Mouse (Mus musculus) stomach, embryonic 15.5 days (tissue): Measurements from ENCODE around the gene Acsl5. TPM values are rescaled to one million over a fixed set of nuclear protein-coding genes. Genes with fewer than 3 reads are reported as not detected.

Experiments
- ATAC-seq: fragments of 200-750 bp; cut with Nextera tagmentation; 2 replicates; pipeline ENCODE4 v1.8.0; 2017; ENCODE audit warnings: low read depth, moderate number of reproducible peaks, moderate TSS enrichment; ENCODE audit not compliant: insufficient read depth, low FRiP score
- H3K27ac ChIP-seq: fragments of 300-500 bp; sonication (generic); 2 replicates; pipeline ENCODE4 v1.5.1; 2015; ENCODE audit warnings: mild to moderate bottlenecking, inconsistent platforms
- H3K27me3 ChIP-seq: fragments of 300-500 bp; sonication (generic); replicated peaks from 2 replicates; pipeline ENCODE4 v1.6.1; 2015; ENCODE audit warnings: inconsistent platforms
- H3K36me3 ChIP-seq: fragments of 300-500 bp; sonication (generic); 2 replicates; pipeline ENCODE4 v1.6.1; 2015; ENCODE audit warnings: inconsistent platforms
- H3K4me1 ChIP-seq: fragments of 300-500 bp; sonication (generic); 2 replicates; pipeline ENCODE4 v1.6.1; 2015; ENCODE audit warnings: inconsistent platforms
- H3K4me2 ChIP-seq: fragments of 300-500 bp; sonication (generic); 2 replicates; pipeline ENCODE4 v1.6.1; 2015; ENCODE audit warnings: mild to moderate bottlenecking, inconsistent platforms
- H3K4me3 ChIP-seq: fragments of 300-500 bp; sonication (generic); replicated peaks from 2 replicates; pipeline ENCODE4 v1.5.1; 2015; ENCODE audit warnings: inconsistent platforms
- H3K9ac ChIP-seq: fragments of 300-500 bp; sonication (generic); 2 replicates; pipeline ENCODE4 v1.6.1; 2015; ENCODE audit warnings: inconsistent platforms
- H3K9me3 ChIP-seq: fragments of 300-500 bp; sonication (generic); 2 replicates; pipeline ENCODE4 v1.6.1; 2016; ENCODE audit warnings: inconsistent platforms
- WGBS: fragments of 180-500 bp; shearing (Covaris S2); methylation state at CpG from one replicate; pipeline ENCODE4 v1.1.7; 2015; 5-methylcytosine and 5-hydroxymethylcytosine counted together
- polyA plus RNA-seq: library from polyadenylated mRNA; unstranded; fragments of >200 nt; fragmentation: Nextera tagmentation; extraction: Ambion mirVana; gene quantifications from 2 replicates; pipeline ENCODE4 v1.2.1, GENCODE M21; 2015

Gene Acsl5
- polyA plus RNA-seq, 1 experiment from 2014 or later, result 116 TPM

DNA sequence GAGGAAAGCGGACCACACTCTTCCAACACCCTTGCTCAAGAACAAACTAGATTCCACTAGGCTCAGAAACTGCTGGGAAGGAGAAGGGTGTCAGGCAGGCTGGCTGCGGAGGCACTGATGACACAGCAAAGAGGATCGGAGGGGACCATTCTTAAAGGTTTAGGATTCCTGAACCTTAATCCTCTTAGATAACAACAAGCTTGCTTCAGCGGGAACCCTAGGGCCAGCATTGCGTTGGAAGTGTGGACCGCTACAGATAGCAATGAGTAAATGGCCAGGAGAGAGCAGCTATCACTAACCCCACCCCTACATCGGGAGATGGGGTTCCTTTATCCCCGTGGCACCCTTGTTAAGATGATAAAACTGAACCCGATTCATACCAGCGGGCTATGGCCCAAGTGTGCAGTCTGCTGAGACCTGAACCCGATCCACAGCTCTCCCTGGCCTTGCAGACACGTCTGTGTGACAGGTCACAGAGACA lies 33.0 kb upstream of the Acsl5 start:
- peaks cover 13% of the 10 kb centered on the region; the same call in 1 of the 2 replicates for H3K4me1 ChIP-seq
- H3K4me2 ChIP-seq, result peak overlapping the region; percentile 58
- H3K27me3 ChIP-seq, result no peaks in the 10 kb centered on the region
- peak overlapping the region; percentile 45 for H3K4me3 ChIP-seq
- peak overlapping the region; percentile 60 for H3K27ac ChIP-seq
- WGBS, result 20% methylated on average over 12 of the region's 12 CpGs
- no peaks in the 10 kb centered on the region for H3K36me3 ChIP-seq
- H3K9me3 ChIP-seq, result no peaks in the 10 kb centered on the region
- ATAC-seq, result peak; percentile 79
- no peak overlapping the region for H3K9ac ChIP-seq

DNA sequence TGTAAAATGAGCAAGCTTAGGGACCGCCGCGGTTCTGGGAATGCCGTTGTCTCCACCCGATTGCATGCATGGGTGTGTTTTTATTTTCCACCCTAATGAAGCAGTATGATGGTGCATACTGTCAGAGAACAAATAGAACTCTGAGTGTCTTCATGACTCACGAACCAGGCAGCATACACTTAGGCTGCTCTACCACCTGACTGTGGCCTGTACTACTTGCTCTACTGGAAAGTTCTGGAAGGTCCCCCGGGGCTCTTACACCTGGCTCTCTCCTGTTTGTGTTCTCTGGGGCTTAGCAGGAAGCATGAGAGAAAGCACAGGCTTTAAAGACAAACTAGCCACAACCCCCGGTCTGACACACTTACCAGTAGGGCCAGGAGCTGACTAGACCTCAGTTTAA lies 32.4 kb upstream of the Acsl5 start:
- no peaks in the 10 kb centered on the region for H3K36me3 ChIP-seq
- H3K4me1 ChIP-seq, result peaks cover 12% of the 10 kb centered on the region; the same call in 1 of the 2 replicates
- H3K27me3 ChIP-seq, result no peaks in the 10 kb centered on the region
- peak overlapping the region; percentile 58 for H3K4me2 ChIP-seq
- H3K27ac ChIP-seq, result peak overlapping the region; percentile 60
- no peak overlapping the region for H3K9ac ChIP-seq
- H3K9me3 ChIP-seq, result no peaks in the 10 kb centered on the region
- no peak overlapping the region for H3K4me3 ChIP-seq
- no peak for ATAC-seq
- WGBS, result 63% methylated on average over 8 of the region's 8 CpGs

DNA sequence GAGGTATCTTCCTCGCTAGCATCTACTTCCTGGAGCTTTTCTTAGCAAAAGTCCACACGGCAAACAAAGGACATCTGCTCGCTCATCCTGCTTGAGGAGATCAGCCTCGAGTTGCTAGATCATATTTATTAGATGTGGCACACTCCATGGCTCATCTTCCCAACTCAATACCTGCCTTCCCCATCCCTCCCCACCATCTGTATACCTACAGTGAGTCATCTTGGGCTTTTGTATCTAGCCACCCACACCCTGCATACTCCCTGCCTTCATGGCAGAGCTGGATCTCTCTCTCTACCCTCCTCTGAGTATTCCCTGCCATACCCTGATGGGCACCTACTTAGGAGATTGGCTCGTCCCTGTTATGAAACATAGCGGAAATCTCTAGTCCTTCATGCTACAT lies 30.5 kb upstream of the Acsl5 start:
- H3K36me3 ChIP-seq, result no peaks in the 10 kb centered on the region
- no peaks in the 10 kb centered on the region for H3K27me3 ChIP-seq
- peaks cover 10% of the 10 kb centered on the region; the same call in 1 of the 2 replicates for H3K4me1 ChIP-seq
- H3K9ac ChIP-seq, result no peak overlapping the region
- H3K27ac ChIP-seq, result no peak overlapping the region
- WGBS, result 77% methylated on average over 6 of the region's 6 CpGs
- H3K4me3 ChIP-seq, result no peak overlapping the region
- H3K4me2 ChIP-seq, result no peak overlapping the region
- no peaks in the 10 kb centered on the region for H3K9me3 ChIP-seq
- no peak for ATAC-seq

DNA sequence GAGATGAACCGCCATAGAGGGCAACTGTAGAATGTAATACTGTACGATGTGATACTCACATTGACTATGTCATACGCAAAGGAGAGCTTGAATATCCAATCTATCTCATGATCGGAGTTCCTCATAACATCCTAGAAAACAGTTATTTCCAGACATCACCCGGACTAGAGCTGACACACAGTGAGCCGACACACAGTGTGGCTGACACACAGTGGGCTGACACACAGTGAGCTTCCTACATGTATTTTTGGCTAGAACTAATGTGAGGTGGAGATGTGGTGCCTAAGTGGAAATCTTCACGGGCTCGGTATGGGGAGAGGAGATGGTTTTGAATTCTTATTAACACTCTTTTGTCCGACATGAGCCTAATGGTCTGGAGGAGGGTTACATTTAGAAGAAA lies 29.5 kb upstream of the Acsl5 start:
- H3K36me3 ChIP-seq, result no peaks in the 10 kb centered on the region
- H3K9me3 ChIP-seq, result no peaks in the 10 kb centered on the region
- WGBS, result 86% methylated on average over 9 of the region's 9 CpGs
- H3K9ac ChIP-seq, result no peak overlapping the region
- no peak overlapping the region for H3K4me3 ChIP-seq
- no peaks in the 10 kb centered on the region for H3K27me3 ChIP-seq
- H3K4me1 ChIP-seq, result peaks cover 10% of the 10 kb centered on the region; the same call in 1 of the 2 replicates
- H3K4me2 ChIP-seq, result no peak overlapping the region
- ATAC-seq, result no peak
- H3K27ac ChIP-seq, result no peak overlapping the region

DNA sequence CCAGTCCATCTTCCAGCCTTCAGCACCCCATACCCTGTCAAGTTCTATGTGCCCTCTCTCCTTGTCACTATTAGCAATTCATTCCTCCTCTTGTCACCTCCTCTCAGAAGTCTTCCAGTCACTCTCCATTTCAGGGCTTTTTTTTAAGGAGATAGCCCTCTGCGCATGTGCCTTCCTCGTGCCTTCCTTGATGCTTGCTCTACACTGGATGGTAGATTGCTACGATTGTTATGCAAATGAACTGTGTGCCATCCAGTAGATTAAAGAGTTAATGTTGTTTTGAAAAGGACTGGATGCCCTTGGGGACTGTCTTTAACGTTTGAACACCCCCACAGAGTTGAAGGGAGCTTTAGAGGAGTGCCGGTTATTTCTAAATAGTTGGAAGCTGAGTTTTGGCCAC lies 25.1 kb upstream of the Acsl5 start:
- no peaks in the 10 kb centered on the region for H3K36me3 ChIP-seq
- no peaks in the 10 kb centered on the region for H3K4me1 ChIP-seq
- no peak overlapping the region for H3K27ac ChIP-seq
- H3K9me3 ChIP-seq, result no peaks in the 10 kb centered on the region
- ATAC-seq, result no peak
- no peak overlapping the region for H3K4me3 ChIP-seq
- H3K9ac ChIP-seq, result no peak overlapping the region
- 74% methylated on average over 5 of the region's 5 CpGs for WGBS
- no peaks in the 10 kb centered on the region for H3K27me3 ChIP-seq
- no peak overlapping the region for H3K4me2 ChIP-seq

DNA sequence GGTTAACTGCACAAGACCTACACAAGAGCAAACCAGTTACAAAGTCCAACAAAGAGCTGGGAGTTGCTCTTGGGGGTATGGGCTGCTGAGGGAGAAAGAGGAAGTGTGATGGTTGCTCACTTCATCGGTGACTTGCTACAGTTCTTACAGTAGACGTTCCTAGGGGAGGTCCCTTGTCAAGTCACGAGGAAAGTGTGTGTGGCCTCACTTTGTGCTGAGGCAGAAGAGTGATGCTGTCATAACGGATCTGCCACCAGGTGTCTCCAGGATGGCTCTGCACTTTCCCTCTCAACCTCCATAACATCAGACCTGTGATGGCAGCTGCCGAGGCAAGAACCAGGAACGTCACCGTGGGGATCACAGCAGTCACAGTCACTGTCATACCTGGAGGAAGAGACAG lies 24.6 kb upstream of the Acsl5 start:
- no peak overlapping the region for H3K9ac ChIP-seq
- no peak overlapping the region for H3K4me3 ChIP-seq
- no peak for ATAC-seq
- WGBS, result 73% methylated on average over 7 of the region's 7 CpGs
- no peaks in the 10 kb centered on the region for H3K27me3 ChIP-seq
- no peaks in the 10 kb centered on the region for H3K36me3 ChIP-seq
- H3K27ac ChIP-seq, result no peak overlapping the region
- H3K9me3 ChIP-seq, result no peaks in the 10 kb centered on the region
- H3K4me1 ChIP-seq, result no peaks in the 10 kb centered on the region
- H3K4me2 ChIP-seq, result no peak overlapping the region

DNA sequence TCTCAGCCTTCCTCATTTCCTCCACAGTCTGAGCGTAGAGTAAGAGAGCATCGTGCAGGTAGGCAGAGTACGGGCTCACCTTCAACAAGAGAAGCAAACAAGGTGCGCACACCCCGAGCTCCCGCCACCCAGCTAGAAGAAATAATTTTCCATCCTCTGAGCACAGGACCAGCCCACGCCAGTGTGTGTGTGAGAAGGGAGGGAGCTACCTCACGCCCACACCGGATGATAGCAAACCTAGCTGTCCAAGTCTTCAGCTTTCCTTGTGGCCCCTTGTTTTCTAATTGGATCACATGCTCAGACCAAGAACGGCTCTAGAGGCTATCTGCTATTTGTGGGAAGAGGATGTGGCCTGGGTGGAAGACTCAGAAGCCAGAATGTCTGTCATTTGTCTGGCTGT lies 20.7 kb upstream of the Acsl5 start:
- no peak for ATAC-seq

DNA sequence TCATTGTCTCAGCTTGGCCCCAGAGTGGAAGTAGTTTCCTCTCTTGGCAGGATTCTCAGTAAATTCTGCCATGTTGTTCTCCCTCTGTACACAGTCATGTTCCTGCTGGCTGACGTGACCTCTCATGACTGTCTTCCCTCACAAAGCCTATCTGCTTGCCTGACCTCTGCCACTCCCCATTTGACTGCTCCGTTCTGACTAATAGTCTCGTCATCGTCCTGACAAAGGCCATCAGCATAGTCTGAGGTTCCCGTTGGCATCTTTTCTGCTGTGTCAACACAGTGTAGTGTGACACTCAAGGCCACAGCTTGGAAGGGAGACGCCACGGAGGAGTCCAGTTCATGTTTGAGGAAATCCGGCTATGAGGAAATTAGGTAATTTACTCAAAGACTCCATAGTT lies 19.6 kb upstream of the Acsl5 start:
- no peaks in the 10 kb centered on the region for H3K4me1 ChIP-seq
- no peak overlapping the region for H3K4me3 ChIP-seq
- WGBS, result 44% methylated on average over 8 of the region's 8 CpGs
- H3K36me3 ChIP-seq, result no peaks in the 10 kb centered on the region
- no peaks in the 10 kb centered on the region for H3K9me3 ChIP-seq
- H3K27ac ChIP-seq, result 0 out of 2 replicates have a peak overlapping the region, but pooled peaks have one; percentile 11
- no peak overlapping the region for H3K4me2 ChIP-seq
- H3K9ac ChIP-seq, result no peak overlapping the region
- no peaks in the 10 kb centered on the region for H3K27me3 ChIP-seq
- peak; percentile 51 for ATAC-seq

More for the DNA sequence above, 20.7 kb upstream of the Acsl5 start:
- Histone ChIP-seq H3K4me3 (no peak overlapping the region), H3K9me3 (no peaks in the 10 kb centered on the region), H3K36me3 (no peaks in the 10 kb centered on the region), H3K4me1 (no peaks in the 10 kb centered on the region), H3K27ac (no peak overlapping the region), H3K9ac (no peak overlapping the region), H3K4me2 (no peak overlapping the region), H3K27me3 (no peaks in the 10 kb centered on the region)
- 69% methylated on average over 10 of the region's 10 CpGs for WGBS

DNA sequence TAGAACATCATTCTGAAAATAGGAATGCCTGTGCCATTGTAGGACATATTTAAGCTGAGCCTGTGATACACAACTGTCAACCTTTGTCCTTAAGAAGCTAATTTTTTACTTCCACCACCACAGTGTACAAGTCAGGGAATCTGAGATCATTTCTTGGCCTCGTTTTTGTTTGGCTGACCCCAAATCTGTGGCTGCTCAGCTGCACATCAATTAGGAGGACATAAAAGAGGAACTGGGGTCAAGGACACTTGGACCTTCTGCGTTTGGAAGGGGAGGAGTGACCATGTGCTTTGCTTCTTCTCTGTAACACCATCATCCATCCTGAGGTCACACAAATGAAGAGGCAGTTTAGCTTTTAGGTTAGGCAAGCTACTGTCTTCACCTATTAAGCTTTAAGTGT lies 15.7 kb upstream of the Acsl5 start:
- Histone ChIP-seq H3K27me3 (no peaks in the 10 kb centered on the region), H3K9ac (no peak overlapping the region), H3K9me3 (no peaks in the 10 kb centered on the region), H3K4me1 (no peaks in the 10 kb centered on the region), H3K36me3 (no peaks in the 10 kb centered on the region), H3K4me2 (no peak overlapping the region), H3K27ac (no peak overlapping the region), H3K4me3 (no peak overlapping the region)
- no peak for ATAC-seq
- 19% methylated on average over 2 of the region's 2 CpGs for WGBS

DNA sequence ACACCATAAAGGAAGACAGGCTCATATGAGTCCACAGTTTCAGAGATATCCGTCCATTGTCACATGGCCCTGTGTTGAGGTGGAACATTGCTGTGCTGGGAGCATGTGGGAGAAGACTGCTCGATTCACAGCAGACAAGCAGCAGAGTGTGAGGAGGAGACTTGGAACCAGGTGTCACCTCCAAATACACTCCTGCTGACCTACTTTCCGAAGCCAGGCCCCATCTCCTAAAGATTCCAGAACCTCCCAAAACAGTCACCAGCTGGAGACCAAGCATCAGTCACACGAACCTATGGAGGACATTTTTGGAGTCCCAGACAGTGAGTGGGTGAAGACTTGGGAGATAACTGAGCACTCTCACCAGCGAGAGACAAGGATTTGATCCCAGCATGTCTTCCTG lies 15.2 kb upstream of the Acsl5 start:
- Histone ChIP-seq H3K36me3 (no peaks in the 10 kb centered on the region), H3K9ac (no peak overlapping the region), H3K4me2 (no peak overlapping the region), H3K4me3 (no peak overlapping the region), H3K4me1 (no peaks in the 10 kb centered on the region), H3K9me3 (no peaks in the 10 kb centered on the region), H3K27me3 (no peaks in the 10 kb centered on the region), H3K27ac (no peak overlapping the region)
- ATAC-seq, result no peak
- 86% methylated on average over 5 of the region's 5 CpGs for WGBS

DNA sequence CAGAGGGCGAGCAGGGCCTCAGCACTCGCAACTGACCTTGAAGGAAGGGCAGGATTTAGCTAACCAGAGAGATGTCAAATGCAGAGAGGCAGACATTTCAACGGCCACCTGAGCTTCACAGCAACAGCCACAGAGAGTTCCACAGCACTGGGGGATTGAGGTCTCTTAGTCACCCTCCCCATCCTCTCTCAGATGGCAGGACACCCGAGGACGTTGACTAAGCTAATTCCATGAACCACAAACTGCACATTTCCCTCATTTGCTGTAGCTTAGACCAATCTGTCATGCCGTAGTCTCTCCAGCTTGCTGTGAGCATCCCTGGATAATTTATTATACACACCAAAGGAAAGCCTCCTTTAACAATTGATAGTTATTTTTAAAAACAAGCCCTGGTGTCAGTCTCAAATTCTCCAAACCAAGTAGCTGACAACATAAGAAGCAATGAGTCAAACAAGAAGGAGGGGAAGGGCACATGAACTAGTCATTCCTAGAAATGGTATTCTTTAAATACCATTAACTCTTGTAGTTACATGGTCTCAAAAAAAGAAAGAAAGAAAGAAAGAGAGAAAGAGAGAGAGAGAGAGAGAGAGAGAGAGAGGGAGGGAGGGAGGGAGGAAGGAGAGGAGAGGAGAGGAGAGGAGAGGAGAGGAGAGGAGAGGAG lies 11.8 kb upstream of the Acsl5 start:
- 51% methylated on average over 6 of the region's 6 CpGs for WGBS
- no peak for ATAC-seq
- 0 out of 2 replicates have a peak, but pooled peaks cover 3% of the 10 kb centered on the region for H3K4me1 ChIP-seq

DNA sequence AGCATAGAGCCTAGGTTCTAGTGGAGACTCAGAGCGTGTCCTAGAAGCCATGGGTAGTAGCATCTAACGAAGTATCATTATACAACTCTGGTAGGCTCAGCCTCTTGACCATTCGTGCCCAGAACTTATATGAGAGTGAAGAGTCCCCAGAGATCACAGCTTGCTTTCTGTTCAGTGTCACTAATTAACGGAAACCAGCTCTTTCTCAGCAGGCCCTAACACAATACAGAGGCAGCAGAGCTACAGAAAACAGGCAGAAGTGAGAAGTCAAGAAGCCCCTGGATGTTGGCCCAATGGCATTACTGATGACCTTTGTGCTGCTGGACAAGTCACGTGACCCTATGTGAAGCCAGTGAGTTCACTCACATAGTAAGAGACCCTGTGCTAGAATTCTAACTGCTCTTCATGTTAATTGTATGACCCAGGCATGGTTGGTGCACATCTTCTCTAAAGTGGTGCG lies 10.5 kb upstream of the Acsl5 start, which contains the start of gene Gucy2g:
Gene Gucy2g (minus strand): TSS at position 51 of the 460 bp plus-strand sequence.
- H3K9me3 ChIP-seq, result no peaks in the 10 kb centered on the region
- no peak for ATAC-seq
- 81% methylated on average over 6 of the region's 6 CpGs for WGBS
- no peak within 1 kb of the TSS for H3K4me3 ChIP-seq
- H3K36me3 ChIP-seq, result no peaks in the 10 kb centered on the region
- H3K4me2 ChIP-seq, result no peak within 1 kb of the TSS
- no peaks in the 10 kb centered on the region for H3K27me3 ChIP-seq
- 0 out of 2 replicates have a peak, but pooled peaks cover 3% of the 10 kb centered on the region for H3K4me1 ChIP-seq
- H3K9ac ChIP-seq, result no peak within 1 kb of the TSS
- H3K27ac ChIP-seq, result no peak within 1 kb of the TSS

More for the DNA sequence above, 11.8 kb upstream of the Acsl5 start:
- no peak overlapping the region for H3K4me3 ChIP-seq
- no peak overlapping the region for H3K27ac ChIP-seq
- no peak overlapping the region for H3K9ac ChIP-seq
- no peak overlapping the region for H3K4me2 ChIP-seq
- no peaks in the 10 kb centered on the region for H3K27me3 ChIP-seq
- H3K36me3 ChIP-seq, result no peaks in the 10 kb centered on the region
- H3K9me3 ChIP-seq, result no peaks in the 10 kb centered on the region
